Mouse (Mus musculus): ENCODE measurements around the gene Fam19a1.
"Not testable (repeated sequence)": the region's sequence is repeated elsewhere in the genome, so short reads cannot be mapped to it uniquely, and the experiment has no call there.

Fam19a1 gene

GRCm38 (mm10) chr6:96112854-96113253 is at the start of gene Fam19a1:
Gene Fam19a1, plus strand, starts transcription at chr6:96113154.
- no peak for DNase-seq

- no peak for DNase-seq
Measured at GRCm38 (mm10) chr6:96071080-96071479, 41.9 kb upstream of the Fam19a1 start.

- DNase-seq = no peak
Measured at GRCm38 (mm10) chr6:96071567-96071966, 41.4 kb upstream of the Fam19a1 start.

- DNase-seq = no peak
Measured at GRCm38 (mm10) chr6:96089961-96090360, 23.0 kb upstream of the Fam19a1 start.

- DNase-seq = no peak
Measured at GRCm38 (mm10) chr6:96093716-96094115, 19.2 kb upstream of the Fam19a1 start.

GRCm38 (mm10) chr6:96098225-96098624 is 14.7 kb upstream of the Fam19a1 start:
- no peak for DNase-seq

- no peak for DNase-seq
Measured at GRCm38 (mm10) chr6:96111656-96112055, 1.3 kb upstream of the Fam19a1 start.

GRCm38 (mm10) chr6:96114151-96114550 is 1.2 kb downstream of the Fam19a1 start:
- no peak for DNase-seq

GRCm38 (mm10) chr6:96116148-96116533 is 3.2 kb downstream of the Fam19a1 start:
- DNase-seq = no peak

- no peak for DNase-seq
Measured at GRCm38 (mm10) chr6:96116534-96117272, 3.7 kb downstream of the Fam19a1 start.

GRCm38 (mm10) chr6:96143326-96143725 is 30.4 kb downstream of the Fam19a1 start:
- DNase-seq = no peak

GRCm38 (mm10) chr6:96165403-96165802 is 52.4 kb downstream of the Fam19a1 start:
- no peak for DNase-seq

- no peak for DNase-seq
Measured at GRCm38 (mm10) chr6:96165818-96166379, 52.9 kb downstream of the Fam19a1 start, which contains the start of gene 1700123L14Rik. Gene 1700123L14Rik, minus strand, starts transcription at chr6:96166243.

- DNase-seq = no peak
Measured at GRCm38 (mm10) chr6:96167031-96167430, 54.1 kb downstream of the Fam19a1 start.

- no peak for DNase-seq
Measured at GRCm38 (mm10) chr6:96173681-96174080, 60.7 kb downstream of the Fam19a1 start.

GRCm38 (mm10) chr6:96178530-96178929 is 65.6 kb downstream of the Fam19a1 start:
- DNase-seq = no peak

GRCm38 (mm10) chr6:96183392-96183791 is 70.4 kb downstream of the Fam19a1 start:
- DNase-seq = no peak

GRCm38 (mm10) chr6:96186517-96186916 is 73.6 kb downstream of the Fam19a1 start:
- no peak for DNase-seq

- DNase-seq = not testable (repeated sequence)
Measured at GRCm38 (mm10) chr6:96198991-96199390, 86.0 kb downstream of the Fam19a1 start.

GRCm38 (mm10) chr6:96205395-96205794 is 92.4 kb downstream of the Fam19a1 start:
- DNase-seq = no peak

- DNase-seq = no peak
Measured at GRCm38 (mm10) chr6:96234806-96235205, 121.9 kb downstream of the Fam19a1 start.

GRCm38 (mm10) chr6:96244320-96244719 is 131.4 kb downstream of the Fam19a1 start:
- DNase-seq = no peak

- no peak for DNase-seq
Measured at GRCm38 (mm10) chr6:96252001-96252400, 139.0 kb downstream of the Fam19a1 start.

- no peak for DNase-seq
Measured at GRCm38 (mm10) chr6:96254815-96255214, 141.9 kb downstream of the Fam19a1 start.

- DNase-seq = no peak
Measured at GRCm38 (mm10) chr6:96258651-96259050, 145.7 kb downstream of the Fam19a1 start.

Measured in cerebellum, adult 8-10 months (tissue).